Mouse (Mus musculus) cerebellum, adult (tissue): ENCODE measurements around the gene Hist1h4k.
"Not testable (repeated sequence)": the region's sequence is repeated elsewhere in the genome, so short reads cannot be mapped to it uniquely, and the experiment has no call there.

Source experiments
- ATAC-seq: cut with Nextera tagmentation; 2 replicates; pipeline ENCODE4 v1.9.2; 2017; ENCODE audit warnings: mild to moderate bottlenecking, moderate library complexity, mixed read lengths; ENCODE audit not compliant: insufficient number of reproducible peaks, low FRiP score, low TSS enrichment

The Hist1h4k gene

GRCm38 (mm10) chr13:21722373-21722925, 27.9 kb downstream of the Hist1h4k start:
- no peak for ATAC-seq

- ATAC-seq, result peak; percentile 100
Observed at GRCm38 (mm10) chr13:21721757-21722372, 28.4 kb downstream of the Hist1h4k start, which contains the start of gene Hist1h2bm. Gene Hist1h2bm, plus strand, starts transcription at chr13:21722044.

GRCm38 (mm10) chr13:21721107-21721756, 29.1 kb downstream of the Hist1h4k start:
- not testable (repeated sequence) for ATAC-seq

- no peak for ATAC-seq
Observed at GRCm38 (mm10) chr13:21718381-21719080, 31.8 kb downstream of the Hist1h4k start.

- ATAC-seq, result peak; percentile 36; the same call in 1 of the 2 replicates
Observed at GRCm38 (mm10) chr13:21717397-21718357, 32.6 kb downstream of the Hist1h4k start, which contains the start of gene Hist1h3h. Gene Hist1h3h, plus strand, starts transcription at chr13:21717659.

GRCm38 (mm10) chr13:21716540-21717391, 33.5 kb downstream of the Hist1h4k start:
- not testable (repeated sequence) for ATAC-seq

- ATAC-seq, result peak; percentile 96
Observed at GRCm38 (mm10) chr13:21715864-21716539, 34.3 kb downstream of the Hist1h4k start, which contains the start of the genes Hist1h2bl and Hist1h2ai. Gene Hist1h2bl, minus strand, starts transcription at chr13:21716143. Gene Hist1h2ai, plus strand, starts transcription at chr13:21716422.

GRCm38 (mm10) chr13:21715131-21715863, 35.0 kb downstream of the Hist1h4k start:
- no peak for ATAC-seq

GRCm38 (mm10) chr13:21714725-21715124, 35.6 kb downstream of the Hist1h4k start:
- no peak; the same call in 1 of the 2 replicates for ATAC-seq

GRCm38 (mm10) chr13:21711698-21712097, 38.6 kb downstream of the Hist1h4k start:
- no peak for ATAC-seq

- peak; percentile 38; the same call in 1 of the 2 replicates for ATAC-seq
Observed at GRCm38 (mm10) chr13:21710821-21711525, 39.3 kb downstream of the Hist1h4k start.

- ATAC-seq, result peak; percentile 83
Observed at GRCm38 (mm10) chr13:21710031-21710711, 40.1 kb downstream of the Hist1h4k start.

- no peak for ATAC-seq
Observed at GRCm38 (mm10) chr13:21706669-21707068, 43.6 kb downstream of the Hist1h4k start.
